Mouse (Mus musculus): ENCODE results near the gene Gipc3.

DNA sequence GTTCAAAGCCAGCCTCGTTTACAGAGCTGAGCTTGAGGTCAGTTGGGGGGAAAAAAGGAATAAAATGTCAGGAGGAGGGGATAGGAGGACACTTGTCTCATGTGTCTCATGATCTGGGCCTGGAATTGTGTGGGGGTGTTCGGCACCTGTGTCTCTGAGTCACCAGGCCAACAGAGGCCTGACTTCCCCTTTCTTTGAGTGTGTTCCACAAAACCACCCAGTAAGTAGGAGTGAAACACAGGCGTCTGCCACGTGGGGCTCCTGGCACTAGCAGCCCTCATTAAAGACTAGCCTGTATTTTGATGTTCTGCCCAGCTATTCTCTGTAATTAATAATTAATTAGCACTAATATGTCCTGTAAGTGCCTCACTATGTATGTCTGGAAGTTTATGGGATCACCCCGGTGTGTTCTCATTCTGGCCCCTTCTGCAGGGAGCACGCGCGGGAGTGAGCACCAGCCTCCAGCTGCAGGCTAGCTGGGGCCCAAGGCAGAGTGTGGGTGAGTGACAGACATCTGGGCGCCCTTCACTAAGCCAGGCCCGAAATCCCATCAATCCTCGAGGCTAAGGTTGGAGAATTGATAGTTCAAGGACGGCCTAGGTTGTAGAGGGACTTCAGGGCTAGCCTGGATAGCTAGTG, 13.4 kb upstream of the Gipc3 start:
- no peak for TF ChIP-seq POLR2A (IDR thresholded peaks at IDR 0.05; ENCODE audit: low read depth, low read length)
- no peak for TF ChIP-seq CTCF (IDR thresholded peaks at IDR 0.05; ENCODE audit: extremely low read depth, insufficient read depth, insufficient read length, insufficient replicate concordance)
